Mouse (Mus musculus) central nervous system, embryonic 11.5 days (tissue): ENCODE data around the gene Anapc15-ps. TPM values are rescaled to one million over a fixed set of nuclear protein-coding genes. Genes with fewer than 3 reads are reported as not detected.

Source experiments
- polyA plus RNA-seq: library from polyadenylated mRNA; depleted of rRNA; stranded (reverse); fragments of >200 nt; gene quantifications from 2 replicates; pipeline ENCODE4 v1.2.3, GENCODE M21; 2012; rRNA removed

Anapc15-ps gene
- 0.66 TPM in 1 of 2 replicates, not detected in the other for polyA plus RNA-seq

DNA sequence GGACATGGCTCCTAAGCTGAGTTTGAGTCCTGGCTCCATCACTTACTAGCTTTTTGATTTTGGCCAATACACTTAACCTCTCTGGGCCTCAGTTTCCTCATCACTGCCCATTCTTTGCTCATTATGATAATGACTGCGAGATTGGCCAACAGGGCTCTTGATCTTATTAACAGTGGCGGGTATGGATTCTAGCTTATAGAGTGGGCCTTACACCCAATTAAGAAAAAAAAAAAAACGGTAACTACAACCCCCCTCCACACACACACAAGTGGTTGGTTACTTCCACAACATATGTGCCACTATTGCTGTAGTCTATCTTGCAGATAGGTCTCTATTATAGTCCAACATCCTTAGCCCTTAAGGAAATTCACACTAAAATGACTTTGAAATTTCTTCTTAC lies at the start of gene Anapc15-ps:
TSS of gene Anapc15-ps (minus strand) at position 101 of the 400 bp plus-strand sequence.

Other genes with a start within 250 kb of the Anapc15-ps start
- gene Mrpl42, start 171.5 kb downstream of the Anapc15-ps start, polyA plus RNA-seq, result 144 and 224 TPM in 2 replicates
- 211 and 302 TPM in 2 replicates for gene Ube2n, start 158.3 kb downstream of the Anapc15-ps start, polyA plus RNA-seq
- gene Nudt4, start 109.3 kb downstream of the Anapc15-ps start, polyA plus RNA-seq, result 66.5 and 97.0 TPM in 2 replicates
- not detected in 2 replicates for gene Gm33543, start 169.5 kb upstream of the Anapc15-ps start, polyA plus RNA-seq